Mouse (Mus musculus): ENCODE results near the gene Mrrf.

Gene Mrrf

GRCm38 (mm10) chr2:36136300-36136941, at the start of gene Mrrf, which contains the start of gene Rbm18:
Gene Mrrf, plus strand, starts transcription at chr2:36136389.
Gene Rbm18, minus strand, starts transcription at chr2:36136773.
- DNase-seq (ENCODE audit: extremely low read depth, insufficient read length, low spot score): peak; percentile 96

- no peak for DNase-seq (ENCODE audit: extremely low read depth, insufficient read length, low spot score)
Observed at GRCm38 (mm10) chr2:36089190-36089589, 47.0 kb upstream of the Mrrf start.

- DNase-seq (ENCODE audit: extremely low read depth, insufficient read length, low spot score): no peak
Observed at GRCm38 (mm10) chr2:36090853-36091741, 45.1 kb upstream of the Mrrf start.

GRCm38 (mm10) chr2:36092748-36093147, 43.4 kb upstream of the Mrrf start:
- DNase-seq (ENCODE audit: extremely low read depth, insufficient read length, low spot score): no peak

- DNase-seq (ENCODE audit: extremely low read depth, insufficient read length, low spot score): no peak
Observed at GRCm38 (mm10) chr2:36093301-36093700, 42.9 kb upstream of the Mrrf start.

- DNase-seq (ENCODE audit: extremely low read depth, insufficient read length, low spot score): no peak
Observed at GRCm38 (mm10) chr2:36093914-36094475, 42.2 kb upstream of the Mrrf start.

- no peak for DNase-seq (ENCODE audit: extremely low read depth, insufficient read length, low spot score)
Observed at GRCm38 (mm10) chr2:36097129-36097815, 38.9 kb upstream of the Mrrf start.

GRCm38 (mm10) chr2:36098021-36098420, 38.2 kb upstream of the Mrrf start:
- no peak for DNase-seq (ENCODE audit: extremely low read depth, insufficient read length, low spot score)

- peak; percentile 51 for DNase-seq (ENCODE audit: extremely low read depth, insufficient read length, low spot score)
Observed at GRCm38 (mm10) chr2:36099739-36100138, 36.5 kb upstream of the Mrrf start.

GRCm38 (mm10) chr2:36101866-36102558, 34.2 kb upstream of the Mrrf start:
- DNase-seq (ENCODE audit: extremely low read depth, insufficient read length, low spot score): no peak

- DNase-seq (ENCODE audit: extremely low read depth, insufficient read length, low spot score): no peak
Observed at GRCm38 (mm10) chr2:36102559-36102946, 33.6 kb upstream of the Mrrf start.

- no peak for DNase-seq (ENCODE audit: extremely low read depth, insufficient read length, low spot score)
Observed at GRCm38 (mm10) chr2:36103069-36103554, 33.1 kb upstream of the Mrrf start.

- DNase-seq (ENCODE audit: extremely low read depth, insufficient read length, low spot score): no peak
Observed at GRCm38 (mm10) chr2:36103555-36104367, 32.4 kb upstream of the Mrrf start.

GRCm38 (mm10) chr2:36104436-36104955, 31.7 kb upstream of the Mrrf start:
- DNase-seq (ENCODE audit: extremely low read depth, insufficient read length, low spot score): no peak

- peak; percentile 84 for DNase-seq (ENCODE audit: extremely low read depth, insufficient read length, low spot score)
Observed at GRCm38 (mm10) chr2:36104956-36105741, 31.0 kb upstream of the Mrrf start, which contains the start of gene Lhx6. Gene Lhx6, minus strand, starts transcription at chr2:36105408.

GRCm38 (mm10) chr2:36108615-36109014, 27.6 kb upstream of the Mrrf start:
- no peak for DNase-seq (ENCODE audit: extremely low read depth, insufficient read length, low spot score)

- DNase-seq (ENCODE audit: extremely low read depth, insufficient read length, low spot score): no peak
Observed at GRCm38 (mm10) chr2:36112632-36113031, 23.6 kb upstream of the Mrrf start.

- no peak for DNase-seq (ENCODE audit: extremely low read depth, insufficient read length, low spot score)
Observed at GRCm38 (mm10) chr2:36126795-36127429, 9.3 kb upstream of the Mrrf start.
